Mouse (Mus musculus): Measurements from ENCODE around the gene Proca1. TPM values are rescaled to one million over a fixed set of nuclear protein-coding genes. Genes with fewer than 3 reads are reported as not detected.

Proca1 gene
- polyA plus RNA-seq, 1 experiment from 2014 or later: 2.9 TPM

- ATAC-seq (ENCODE audit: low FRiP score): peak; percentile 64
- DNase-seq (ENCODE audit: low spot score): peak; percentile 80
- H3K4me2 ChIP-seq (replicated peaks): no peak overlapping the region
- no peak overlapping the region for H3K4me3 ChIP-seq (replicated peaks; ENCODE audit: low read length)
- 33% methylated on average over 2 of the region's 2 CpGs for WGBS
- H3K4me1 ChIP-seq (replicated peaks; ENCODE audit: control insufficient read depth, insufficient read depth, low read length): peaks cover 19% of the 10 kb centered on the region
- no peak overlapping the region for H3K27ac ChIP-seq
- peaks cover 85% of the 10 kb centered on the region for H3K36me3 ChIP-seq (replicated peaks; ENCODE audit: control insufficient read depth, insufficient read depth)
- H3K9ac ChIP-seq: no peak overlapping the region
- H3K9me3 ChIP-seq (ENCODE audit: control insufficient read depth, low read length): no peaks in the 10 kb centered on the region
- H3K27me3 ChIP-seq (ENCODE audit: control insufficient read depth, insufficient read depth, low read length): no peaks in the 10 kb centered on the region
Observed at GRCm38 (mm10) chr11:78159096-78159495, 34.1 kb upstream of the Proca1 start.

- ATAC-seq (ENCODE audit: low FRiP score): no peak
- peaks cover 81% of the 10 kb centered on the region for H3K36me3 ChIP-seq (replicated peaks; ENCODE audit: control insufficient read depth, insufficient read depth)
Observed at GRCm38 (mm10) chr11:78159557-78159956, 33.6 kb upstream of the Proca1 start.

GRCm38 (mm10) chr11:78160171-78160570 is 33.0 kb upstream of the Proca1 start:
- peaks cover 19% of the 10 kb centered on the region for H3K4me1 ChIP-seq (replicated peaks; ENCODE audit: control insufficient read depth, insufficient read depth, low read length)
- no peak overlapping the region for H3K27ac ChIP-seq
- ATAC-seq (ENCODE audit: low FRiP score) (no peak), DNase-seq (ENCODE audit: low spot score) (no peak)
- H3K4me3 ChIP-seq (replicated peaks; ENCODE audit: low read length): no peak overlapping the region
- peaks cover 74% of the 10 kb centered on the region for H3K36me3 ChIP-seq (replicated peaks; ENCODE audit: control insufficient read depth, insufficient read depth)
- H3K27me3 ChIP-seq (ENCODE audit: control insufficient read depth, insufficient read depth, low read length): no peaks in the 10 kb centered on the region
- H3K9me3 ChIP-seq (ENCODE audit: control insufficient read depth, low read length): no peaks in the 10 kb centered on the region
- H3K4me2 ChIP-seq (replicated peaks): no peak overlapping the region
- H3K9ac ChIP-seq: no peak overlapping the region
- 91% methylated on average over 18 of the region's 18 CpGs for WGBS

More at GRCm38 (mm10) chr11:78159557-78159956, 33.6 kb upstream of the Proca1 start:
- WGBS: 78% methylated on average over 7 of the region's 7 CpGs
- DNase-seq (ENCODE audit: low spot score): no peak
- peaks cover 19% of the 10 kb centered on the region for H3K4me1 ChIP-seq (replicated peaks; ENCODE audit: control insufficient read depth, insufficient read depth, low read length)
- no peaks in the 10 kb centered on the region for H3K27me3 ChIP-seq (ENCODE audit: control insufficient read depth, insufficient read depth, low read length)
- H3K4me3 ChIP-seq (replicated peaks; ENCODE audit: low read length): no peak overlapping the region
- no peak overlapping the region for H3K4me2 ChIP-seq (replicated peaks)
- no peak overlapping the region for H3K9ac ChIP-seq
- no peak overlapping the region for H3K27ac ChIP-seq
- H3K9me3 ChIP-seq (ENCODE audit: control insufficient read depth, low read length): no peaks in the 10 kb centered on the region

GRCm38 (mm10) chr11:78160675-78161074 is 32.5 kb upstream of the Proca1 start:
- 87% methylated on average over 3 of the region's 3 CpGs for WGBS
- Histone ChIP-seq H3K9me3 (ENCODE audit: control insufficient read depth, low read length) (no peaks in the 10 kb centered on the region), H3K9ac (no peak overlapping the region), H3K27ac (no peak overlapping the region), H3K36me3 (replicated peaks; ENCODE audit: control insufficient read depth, insufficient read depth) (peaks cover 69% of the 10 kb centered on the region), H3K4me1 (replicated peaks; ENCODE audit: control insufficient read depth, insufficient read depth, low read length) (peaks cover 19% of the 10 kb centered on the region), H3K4me3 (replicated peaks; ENCODE audit: low read length) (no peak overlapping the region), H3K4me2 (replicated peaks) (no peak overlapping the region), H3K27me3 (ENCODE audit: control insufficient read depth, insufficient read depth, low read length) (no peaks in the 10 kb centered on the region)
- ATAC-seq (ENCODE audit: low FRiP score) (no peak), DNase-seq (ENCODE audit: low spot score) (no peak)

- 94% methylated on average over 14 of the region's 14 CpGs for WGBS
- no peak overlapping the region for H3K4me2 ChIP-seq (replicated peaks)
- H3K27me3 ChIP-seq (ENCODE audit: control insufficient read depth, insufficient read depth, low read length): no peaks in the 10 kb centered on the region
- DNase-seq (ENCODE audit: low spot score) (no peak), ATAC-seq (ENCODE audit: low FRiP score) (no peak)
- H3K9me3 ChIP-seq (ENCODE audit: control insufficient read depth, low read length): no peaks in the 10 kb centered on the region
- H3K9ac ChIP-seq: no peak overlapping the region
- H3K4me1 ChIP-seq (replicated peaks; ENCODE audit: control insufficient read depth, insufficient read depth, low read length): peaks cover 24% of the 10 kb centered on the region
- no peak overlapping the region for H3K4me3 ChIP-seq (replicated peaks; ENCODE audit: low read length)
- H3K27ac ChIP-seq: no peak overlapping the region
- peaks cover 64% of the 10 kb centered on the region for H3K36me3 ChIP-seq (replicated peaks; ENCODE audit: control insufficient read depth, insufficient read depth)
Observed at GRCm38 (mm10) chr11:78161169-78161568, 32.0 kb upstream of the Proca1 start.

- peaks cover 25% of the 10 kb centered on the region for H3K4me1 ChIP-seq (replicated peaks; ENCODE audit: control insufficient read depth, insufficient read depth, low read length)
- ATAC-seq (ENCODE audit: low FRiP score): no peak
- 0 out of 2 replicates have a peak overlapping the region, but pooled peaks have one; percentile 96 for H3K4me3 ChIP-seq (replicated peaks; ENCODE audit: low read length)
Observed at GRCm38 (mm10) chr11:78161968-78162367, 31.2 kb upstream of the Proca1 start.

GRCm38 (mm10) chr11:78162504-78162903 is 30.7 kb upstream of the Proca1 start:
- H3K4me1 ChIP-seq (replicated peaks; ENCODE audit: control insufficient read depth, insufficient read depth, low read length): peaks cover 25% of the 10 kb centered on the region

More at GRCm38 (mm10) chr11:78161968-78162367, 31.2 kb upstream of the Proca1 start:
- DNase-seq (ENCODE audit: low spot score): no peak
- Histone ChIP-seq H3K4me2 (replicated peaks) (peak overlapping the region; percentile 79), H3K9me3 (ENCODE audit: control insufficient read depth, low read length) (no peaks in the 10 kb centered on the region), H3K27me3 (ENCODE audit: control insufficient read depth, insufficient read depth, low read length) (no peaks in the 10 kb centered on the region), H3K27ac (peak overlapping the region; percentile 97), H3K36me3 (replicated peaks; ENCODE audit: control insufficient read depth, insufficient read depth) (peaks cover 56% of the 10 kb centered on the region), H3K9ac (0 out of 2 replicates have a peak overlapping the region, but pooled peaks have one; percentile 100)
- WGBS: 58% methylated on average over 4 of the region's 4 CpGs

GRCm38 (mm10) chr11:78163045-78163444 is 30.1 kb upstream of the Proca1 start:
- Histone ChIP-seq H3K4me2 (replicated peaks) (peak overlapping the region; percentile 79), H3K36me3 (replicated peaks; ENCODE audit: control insufficient read depth, insufficient read depth) (peaks cover 46% of the 10 kb centered on the region), H3K9ac (peak overlapping the region; percentile 100), H3K4me3 (replicated peaks; ENCODE audit: low read length) (peak overlapping the region; percentile 96), H3K27ac (peak overlapping the region; percentile 97), H3K9me3 (ENCODE audit: control insufficient read depth, low read length) (no peaks in the 10 kb centered on the region), H3K4me1 (replicated peaks; ENCODE audit: control insufficient read depth, insufficient read depth, low read length) (peaks cover 25% of the 10 kb centered on the region), H3K27me3 (ENCODE audit: control insufficient read depth, insufficient read depth, low read length) (no peaks in the 10 kb centered on the region)
- 80% methylated on average over 2 of the region's 2 CpGs for WGBS
- ATAC-seq (ENCODE audit: low FRiP score): no peak
- no peak for DNase-seq (ENCODE audit: low spot score)

More at GRCm38 (mm10) chr11:78162504-78162903, 30.7 kb upstream of the Proca1 start:
- DNase-seq (ENCODE audit: low spot score): no peak
- Histone ChIP-seq H3K9me3 (ENCODE audit: control insufficient read depth, low read length) (no peaks in the 10 kb centered on the region), H3K27me3 (ENCODE audit: control insufficient read depth, insufficient read depth, low read length) (no peaks in the 10 kb centered on the region), H3K9ac (peak overlapping the region; percentile 100), H3K27ac (peak overlapping the region; percentile 97), H3K36me3 (replicated peaks; ENCODE audit: control insufficient read depth, insufficient read depth) (peaks cover 51% of the 10 kb centered on the region), H3K4me3 (replicated peaks; ENCODE audit: low read length) (peak overlapping the region; percentile 96), H3K4me2 (replicated peaks) (peak overlapping the region; percentile 79)
- no peak for ATAC-seq (ENCODE audit: low FRiP score)
- WGBS: 34% methylated on average over 6 of the region's 6 CpGs

GRCm38 (mm10) chr11:78163681-78164603 is 29.2 kb upstream of the Proca1 start:
- H3K9ac ChIP-seq: peak overlapping the region; percentile 100
- H3K4me1 ChIP-seq (replicated peaks; ENCODE audit: control insufficient read depth, insufficient read depth, low read length): peaks cover 25% of the 10 kb centered on the region
- peak; percentile 34 for ATAC-seq (ENCODE audit: low FRiP score)
- peak; percentile 72 for DNase-seq (ENCODE audit: low spot score)
- peaks cover 37% of the 10 kb centered on the region for H3K36me3 ChIP-seq (replicated peaks; ENCODE audit: control insufficient read depth, insufficient read depth)
- no peaks in the 10 kb centered on the region for H3K9me3 ChIP-seq (ENCODE audit: control insufficient read depth, low read length)
- H3K27me3 ChIP-seq (ENCODE audit: control insufficient read depth, insufficient read depth, low read length): no peaks in the 10 kb centered on the region
- peak overlapping the region; percentile 79 for H3K4me2 ChIP-seq (replicated peaks)
- peak overlapping the region; percentile 97 for H3K27ac ChIP-seq
- under 1% methylated on average over 22 of the region's 22 CpGs for WGBS
- peak overlapping the region; percentile 96 for H3K4me3 ChIP-seq (replicated peaks; ENCODE audit: low read length)
